Mouse (Mus musculus): ENCODE data around the gene Dusp28. TPM values are rescaled to one million over a fixed set of nuclear protein-coding genes. Genes with fewer than 3 reads are reported as not detected.

The Dusp28 gene
- total and polyA plus RNA-seq, 3 experiments, result 11.9 to 12.0 TPM; not detected in 1

- H3K79me2 ChIP-seq (ENCODE audit: control insufficient read depth, insufficient read depth, low read length, poor library complexity), result peaks cover 5% of the 10 kb centered on the region; the same call in 1 of the 2 replicates
- H3K36me3 ChIP-seq (ENCODE audit: control insufficient read depth in 1 of 2, insufficient read depth in 2 of 2, low read length in 2 of 2), result peaks cover 0 to 5% of the 10 kb centered on the region in 2 experiments; a peak in 2 of 4 replicates
- H3K4me3 ChIP-seq (ENCODE audit: control insufficient read depth in 1 of 2, insufficient read depth in 1 of 2, low read depth in 2 of 2, low read length in 2 of 2), result no peak within 1 kb of the TSS
- TF ChIP-seq ZNF384 (IDR thresholded peaks at IDR 0.05; ENCODE audit: low read depth, low read length) (no peak), E2F4 (IDR thresholded peaks at IDR 0.05; ENCODE audit: borderline replicate concordance, low read depth, low read length) (no peak), RCOR1 (IDR thresholded peaks at IDR 0.05; ENCODE audit: low read depth, low read length) (no peak), ETS1 (IDR thresholded peaks at IDR 0.05; ENCODE audit: low read depth, low read length) (no peak), ZMIZ1 (IDR thresholded peaks at IDR 0.05; ENCODE audit: low read depth, low read length) (no peak), GATA1 (IDR thresholded peaks at IDR 0.05; ENCODE audit: low read depth, low read length) (no peak), BHLHE40 (IDR thresholded peaks at IDR 0.05; ENCODE audit: borderline replicate concordance, low read depth, low read length) (no peak), HCFC1 (IDR thresholded peaks at IDR 0.05; ENCODE audit: low read depth, low read length) (no peak), RAD21 (IDR thresholded peaks at IDR 0.05; ENCODE audit: low read depth, low read length) (no peak), MAFK (IDR thresholded peaks at IDR 0.05; ENCODE audit: borderline replicate concordance, low read depth, low read length) (no peak), MAZ (IDR thresholded peaks at IDR 0.05; ENCODE audit: low read depth, low read length) (no peak)
- no peak within 1 kb of the TSS for H3K9ac ChIP-seq (ENCODE audit: control insufficient read depth, low read depth, low read length, poor library complexity, severe bottlenecking)
- peaks cover 0 to 4% of the 10 kb centered on the region in 2 experiments; a peak in 2 of 4 replicates for H3K4me1 ChIP-seq (ENCODE audit: control insufficient read depth in 1 of 2, insufficient read depth in 2 of 2, low read length in 2 of 2)
- no peaks in the 10 kb centered on the region for H3K9me3 ChIP-seq (replicated peaks; ENCODE audit: insufficient read depth, low read length)
- H3K27me3 ChIP-seq (ENCODE audit: control insufficient read depth in 1 of 2, insufficient read depth in 2 of 2, low read length in 2 of 2), result peaks cover 14 to 16% of the 10 kb centered on the region in 2 experiments
- DNase-seq (ENCODE audit: low read depth, low spot score), result peak; percentile 39
- H3K27ac ChIP-seq (ENCODE audit: control insufficient read depth, low read depth, low read length), result no peak within 1 kb of the TSS
Observed at GRCm38 (mm10) chr1:92902786-92903185, 4.0 kb upstream of the Dusp28 start, which contains the start of gene Ankmy1. TSS of gene Ankmy1 (minus strand) at chr1:92902906.

- peaks cover 0 to 13% of the 10 kb centered on the region in 2 experiments; a peak in 2 of 4 replicates for H3K36me3 ChIP-seq (ENCODE audit: control insufficient read depth in 1 of 2, insufficient read depth in 2 of 2, low read length in 2 of 2)
- H3K27ac ChIP-seq (ENCODE audit: control insufficient read depth, low read depth, low read length), result no peak overlapping the region
- DNase-seq (ENCODE audit: low read depth, low spot score), result no peak
- H3K9me3 ChIP-seq (replicated peaks; ENCODE audit: insufficient read depth, low read length), result no peaks in the 10 kb centered on the region
- TF ChIP-seq MXI1 (IDR thresholded peaks at IDR 0.05; ENCODE audit: low read depth, low read length) (no peak), GABPA (IDR thresholded peaks at IDR 0.05; ENCODE audit: low read depth, low read length) (no peak), MAX (IDR thresholded peaks at IDR 0.05; ENCODE audit: low read length) (no peak), USF2 (IDR thresholded peaks at IDR 0.05; ENCODE audit: borderline replicate concordance in 1 of 2, insufficient read depth in 1 of 2, low read depth in 1 of 2, low read length in 2 of 2) (no peak), KAT2A (conservative IDR thresholded peaks at IDR 0.05; ENCODE audit: low read depth, low read length) (no peak), ZMIZ1 (IDR thresholded peaks at IDR 0.05; ENCODE audit: low read depth, low read length) (no peak), ZC3H11A (IDR thresholded peaks at IDR 0.05; ENCODE audit: low read depth, low read length) (no peak), RAD21 (IDR thresholded peaks at IDR 0.05; ENCODE audit: low read depth, low read length) (no peak), TCF12 (IDR thresholded peaks at IDR 0.05; ENCODE audit: low read depth, low read length) (no peak), CTCF (IDR thresholded peaks at IDR 0.05 in 2 of 3, conservative IDR thresholded peaks at IDR 0.05 in 1 of 3; ENCODE audit: control insufficient read depth in 1 of 3, insufficient read depth in 1 of 3, low read depth in 2 of 3, low read length in 3 of 3, poor library complexity in 1 of 3, severe bottlenecking in 1 of 3) (no peak), ZKSCAN1 (IDR thresholded peaks at IDR 0.05; ENCODE audit: low read depth, low read length) (no peak), GATA1 (IDR thresholded peaks at IDR 0.05; ENCODE audit: low read depth, low read length) (no peak), E2F4 (IDR thresholded peaks at IDR 0.05; ENCODE audit: borderline replicate concordance, low read depth, low read length) (no peak), POLR2AphosphoS2 (IDR thresholded peaks at IDR 0.05; ENCODE audit: low read length) (no peak), NRF1 (IDR thresholded peaks at IDR 0.05; ENCODE audit: insufficient read depth, low read depth, low read length, poor library complexity, severe bottlenecking) (no peak), TBP (IDR thresholded peaks at IDR 0.05; ENCODE audit: low read depth, low read length) (no peak)
- no peak overlapping the region for H3K4me3 ChIP-seq (ENCODE audit: control insufficient read depth in 1 of 2, insufficient read depth in 1 of 2, low read depth in 2 of 2, low read length in 2 of 2)
- H3K27me3 ChIP-seq (ENCODE audit: control insufficient read depth in 1 of 2, insufficient read depth in 2 of 2, low read length in 2 of 2), result peaks cover 11 to 12% of the 10 kb centered on the region in 2 experiments
- peaks cover 5% of the 10 kb centered on the region; the same call in 1 of the 2 replicates for H3K79me2 ChIP-seq (ENCODE audit: control insufficient read depth, insufficient read depth, low read length, poor library complexity)
- H3K9ac ChIP-seq (ENCODE audit: control insufficient read depth, low read depth, low read length, poor library complexity, severe bottlenecking), result no peak overlapping the region
- H3K4me1 ChIP-seq (ENCODE audit: control insufficient read depth in 1 of 2, insufficient read depth in 2 of 2, low read length in 2 of 2), result peaks cover 4 to 12% of the 10 kb centered on the region in 2 experiments
Observed at GRCm38 (mm10) chr1:92903627-92904026, 3.2 kb upstream of the Dusp28 start.

All from MEL (cell line).